Mouse (Mus musculus) right cerebral cortex, adult 18-20 months (tissue): ENCODE measurements around the gene Stxbp5.

ENCODE experiments used
- DNase-seq: peaks from one replicate; pipeline ENCODE4 v3.0.0; 2022; ENCODE audit warnings: mixed read lengths

The Stxbp5 gene

GRCm38 (mm10) chr10:9856792-9857191 lies 44.1 kb downstream of the Stxbp5 start:
- DNase-seq = peak; percentile 19

GRCm38 (mm10) chr10:9846408-9846807 lies 54.5 kb downstream of the Stxbp5 start:
- no peak for DNase-seq

- no peak for DNase-seq
Measured at GRCm38 (mm10) chr10:9839408-9839807, 61.5 kb downstream of the Stxbp5 start.

GRCm38 (mm10) chr10:9834986-9835385 lies 65.9 kb downstream of the Stxbp5 start:
- DNase-seq = no peak

- DNase-seq = no peak
Measured at GRCm38 (mm10) chr10:9832937-9833336, 67.9 kb downstream of the Stxbp5 start.

GRCm38 (mm10) chr10:9829744-9830143 lies 71.1 kb downstream of the Stxbp5 start:
- DNase-seq = no peak

- DNase-seq = peak; percentile 19
Measured at GRCm38 (mm10) chr10:9821299-9821698, 79.6 kb downstream of the Stxbp5 start.

- DNase-seq = no peak
Measured at GRCm38 (mm10) chr10:9818574-9818973, 82.3 kb downstream of the Stxbp5 start.

- no peak for DNase-seq
Measured at GRCm38 (mm10) chr10:9813926-9814325, 87.0 kb downstream of the Stxbp5 start.

- no peak for DNase-seq
Measured at GRCm38 (mm10) chr10:9807596-9807995, 93.3 kb downstream of the Stxbp5 start.

GRCm38 (mm10) chr10:9805341-9805740 lies 95.5 kb downstream of the Stxbp5 start:
- no peak for DNase-seq

GRCm38 (mm10) chr10:9803126-9803525 lies 97.8 kb downstream of the Stxbp5 start:
- no peak for DNase-seq

GRCm38 (mm10) chr10:9801571-9801970 lies 99.3 kb downstream of the Stxbp5 start:
- no peak for DNase-seq

- DNase-seq = no peak
Measured at GRCm38 (mm10) chr10:9799085-9799484, 101.8 kb downstream of the Stxbp5 start.

GRCm38 (mm10) chr10:9796429-9796828 lies 104.5 kb downstream of the Stxbp5 start:
- DNase-seq = no peak

GRCm38 (mm10) chr10:9794429-9794828 lies 106.5 kb downstream of the Stxbp5 start:
- no peak for DNase-seq

- no peak for DNase-seq
Measured at GRCm38 (mm10) chr10:9790947-9791346, 109.9 kb downstream of the Stxbp5 start.

GRCm38 (mm10) chr10:9786461-9786860 lies 114.4 kb downstream of the Stxbp5 start:
- no peak for DNase-seq

GRCm38 (mm10) chr10:9785651-9786050 lies 115.2 kb downstream of the Stxbp5 start:
- DNase-seq = peak; percentile 32

- DNase-seq = no peak
Measured at GRCm38 (mm10) chr10:9779864-9780263, 121.0 kb downstream of the Stxbp5 start.

GRCm38 (mm10) chr10:9770261-9770660 lies 130.6 kb downstream of the Stxbp5 start:
- no peak for DNase-seq

GRCm38 (mm10) chr10:9763831-9764230 lies 137.0 kb downstream of the Stxbp5 start:
- DNase-seq = no peak

GRCm38 (mm10) chr10:9760264-9760663 lies 140.6 kb downstream of the Stxbp5 start:
- DNase-seq = no peak

- no peak for DNase-seq
Measured at GRCm38 (mm10) chr10:9756546-9756945, 144.3 kb downstream of the Stxbp5 start.

- DNase-seq = peak; percentile 73
Measured at GRCm38 (mm10) chr10:9754893-9755541, 145.9 kb downstream of the Stxbp5 start.
